Comparison of ENCODE assay signal across 8 mouse cellular contexts in the genomic region with DNA sequence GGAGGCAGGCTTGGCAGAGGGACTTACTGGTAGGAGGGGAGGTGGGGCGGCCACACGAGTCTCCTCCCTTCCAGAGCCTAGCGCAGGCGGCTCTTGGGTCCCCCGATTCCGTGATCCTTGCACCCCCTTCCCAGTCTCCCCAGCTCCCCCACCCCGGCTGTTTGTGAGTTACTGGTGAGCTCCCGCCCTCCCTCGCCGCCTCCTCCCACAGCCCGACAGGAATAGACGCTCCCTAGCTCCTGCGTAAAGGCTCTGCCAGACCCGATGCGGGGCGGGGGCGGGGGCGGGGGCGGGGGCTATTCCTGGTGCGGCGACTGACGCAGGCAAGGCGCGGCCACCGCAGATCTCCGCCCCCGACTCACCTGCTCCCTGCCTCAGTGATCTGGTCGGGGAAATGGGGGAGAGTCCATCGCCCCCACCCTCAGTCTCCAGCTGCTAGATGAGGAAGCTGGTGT.
DNase-seq lines count a peak whose midpoint lies in the region; ATAC-seq and TF ChIP-seq lines count a peak whose summit lies in the region.

No protein-coding gene starts in this region.

- H3K4me2 ChIP-seq in liver, embryonic 12.5 days = peak overlapping the region; percentile 31
- H3K4me2 ChIP-seq in forebrain, embryonic 15.5 days (replicated peaks) = peak overlapping the region; percentile 2; the same call in 1 of the 2 replicates
- H3K4me2 ChIP-seq in midbrain, postnatal 0 days (ENCODE audit: low read depth, low read length, poor library complexity, severe bottlenecking) = peak overlapping the region; percentile 32; the same call in 1 of the 2 replicates

- TF ChIP-seq CTCF in midbrain, postnatal 0 days (IDR thresholded peaks at IDR 0.05) = no peak

- H3K27me3 ChIP-seq in liver, embryonic 12.5 days (replicated peaks) = peaks cover 80% of the 10 kb centered on the region
- H3K27me3 ChIP-seq in forebrain, embryonic 15.5 days = peaks cover 51% of the 10 kb centered on the region
- no peaks in the 10 kb centered on the region for H3K27me3 ChIP-seq in midbrain, postnatal 0 days (ENCODE audit: insufficient read depth, low read length)

- H3K4me3 ChIP-seq in liver, embryonic 12.5 days = no peak overlapping the region; the same call in 1 of the 2 replicates
- H3K4me3 ChIP-seq in forebrain, embryonic 15.5 days = peak overlapping the region; percentile 10; the same call in 1 of the 2 replicates
- no peak overlapping the region for H3K4me3 ChIP-seq in midbrain, postnatal 0 days (ENCODE audit: low read depth, low read length)

- H3K9me3 ChIP-seq in liver, embryonic 12.5 days (replicated peaks) = no peaks in the 10 kb centered on the region
- no peaks in the 10 kb centered on the region for H3K9me3 ChIP-seq in forebrain, embryonic 15.5 days
- no peaks in the 10 kb centered on the region for H3K9me3 ChIP-seq in midbrain, postnatal 0 days (ENCODE audit: low read length)

- peaks cover 13% of the 10 kb centered on the region for H3K4me1 ChIP-seq in liver, embryonic 12.5 days
- peaks cover 55% of the 10 kb centered on the region for H3K4me1 ChIP-seq in forebrain, embryonic 15.5 days
- H3K4me1 ChIP-seq in midbrain, postnatal 0 days (ENCODE audit: insufficient read depth, low read length) = peaks cover 8% of the 10 kb centered on the region; the same call in 1 of the 2 replicates

- 7% methylated on average over 29 of the region's 29 CpGs for WGBS in liver, embryonic 12.5 days (ENCODE audit: insufficient replicate concordance)
- 3% methylated on average over 29 of the region's 29 CpGs for WGBS in forebrain, embryonic 15.5 days
- WGBS in midbrain, postnatal 0 days = 5% methylated on average over 25 of the region's 29 CpGs

- no peak for ATAC-seq in liver, embryonic 12.5 days
- no peak for ATAC-seq in forebrain, embryonic 15.5 days (replicated peaks)
- no peak for ATAC-seq in midbrain, postnatal 0 days (ENCODE audit: low FRiP score)

- no peaks in the 10 kb centered on the region for H3K36me3 ChIP-seq in liver, embryonic 12.5 days
- H3K36me3 ChIP-seq in forebrain, embryonic 15.5 days = no peaks in the 10 kb centered on the region
- no peaks in the 10 kb centered on the region for H3K36me3 ChIP-seq in midbrain, postnatal 0 days (ENCODE audit: insufficient read depth, low read length)

- DNase-seq in liver = no peak
- peak; percentile 89 for DNase-seq in layer of hippocampus, adult 9-11 months
- peak; percentile 33 for DNase-seq in midbrain, postnatal 0 days (ENCODE audit: low spot score)
- no peak for DNase-seq in thymus, postnatal 10 days (ENCODE audit: low spot score in 2 of 2)
- DNase-seq in gastrocnemius, adult 8-10 months (ENCODE audit: low spot score in 2 of 2) = no peak
- DNase-seq in adipocyte (ENCODE audit: low spot score) = no peak

- H3K27ac ChIP-seq in liver, embryonic 12.5 days = no peak overlapping the region
- H3K27ac ChIP-seq in forebrain, embryonic 15.5 days (replicated peaks) = no peak overlapping the region
- H3K27ac ChIP-seq in midbrain, postnatal 0 days (ENCODE audit: low read depth, low read length) = no peak overlapping the region

- no peak overlapping the region for H3K9ac ChIP-seq in liver, embryonic 12.5 days
- no peak overlapping the region for H3K9ac ChIP-seq in forebrain, embryonic 15.5 days (replicated peaks)
- no peak overlapping the region for H3K9ac ChIP-seq in midbrain, postnatal 0 days (replicated peaks; ENCODE audit: low read length, poor library complexity, severe bottlenecking)

Comparison
In these comparisons a context has a peak if more than half of its experiments do, and no peak if none do; other contexts are left out.
1. DNase-seq: peak in layer of hippocampus, adult 9-11 months (single experiment) and midbrain, postnatal 0 days (single experiment); none in liver (single experiment), thymus, postnatal 10 days (0 of 2), gastrocnemius, adult 8-10 months (0 of 2) and adipocyte (single experiment).
2. Peak in every context shown above with its lines, with median percentiles within 50 percentile points of each other: H3K4me2 ChIP-seq.